Mouse (Mus musculus) liver, embryonic 15.5 days (tissue): ENCODE measurements around the gene Zfp995. TPM values are rescaled to one million over a fixed set of nuclear protein-coding genes. Genes with fewer than 3 reads are reported as not detected.
"Not testable (repeated sequence)": the region's sequence is repeated elsewhere in the genome, so short reads cannot be mapped to it uniquely, and the experiment has no call there.

Experiments used
- ATAC-seq: fragments of 200-750 bp; cut with Nextera tagmentation; 2 replicates; pipeline ENCODE4 v1.8.0; 2017; ENCODE audit warnings: moderate number of reproducible peaks, mild to moderate bottlenecking, moderate library complexity; ENCODE audit not compliant: insufficient read depth
- H3K27ac ChIP-seq: fragments of 300-500 bp; sonication (generic); replicated peaks from 2 replicates; pipeline ENCODE4 v1.5.1; 2015; ENCODE audit warnings: mild to moderate bottlenecking, inconsistent platforms
- H3K27me3 ChIP-seq: fragments of 300-500 bp; sonication (generic); 2 replicates; pipeline ENCODE4 v1.6.1; 2015; ENCODE audit warnings: mild to moderate bottlenecking, inconsistent platforms
- H3K36me3 ChIP-seq: fragments of 300-500 bp; sonication (generic); replicated peaks from 2 replicates; pipeline ENCODE4 v1.6.1; 2015; ENCODE audit warnings: moderate library complexity, mild to moderate bottlenecking, inconsistent platforms
- H3K4me1 ChIP-seq: fragments of 300-500 bp; sonication (generic); replicated peaks from 2 replicates; pipeline ENCODE4 v1.6.1; 2015; ENCODE audit warnings: inconsistent platforms
- H3K4me2 ChIP-seq: fragments of 300-500 bp; sonication (generic); 2 replicates; pipeline ENCODE4 v1.6.1; 2015; ENCODE audit warnings: moderate library complexity, mild to moderate bottlenecking, inconsistent platforms
- H3K4me3 ChIP-seq: fragments of 300-500 bp; sonication (generic); replicated peaks from 2 replicates; pipeline ENCODE4 v1.5.1; 2015; ENCODE audit warnings: mild to moderate bottlenecking, inconsistent platforms
- H3K9ac ChIP-seq: fragments of 300-500 bp; sonication (generic); 2 replicates; pipeline ENCODE4 v1.6.1; 2015; ENCODE audit warnings: moderate library complexity, mild to moderate bottlenecking, inconsistent platforms
- H3K9me3 ChIP-seq: fragments of 300-500 bp; sonication (generic); replicated peaks from 2 replicates; pipeline ENCODE4 v1.6.1; 2016; ENCODE audit warnings: inconsistent platforms
- WGBS: fragments of 180-500 bp; shearing (Covaris S2); methylation state at CpG from one replicate; pipeline ENCODE4 v1.1.7; 2015; ENCODE audit warnings: mixed read lengths; ENCODE audit not compliant: insufficient replicate concordance; 5-methylcytosine and 5-hydroxymethylcytosine counted together
- polyA plus RNA-seq: library from polyadenylated mRNA; unstranded; fragments of >200 nt; fragmentation: Nextera tagmentation; extraction: Ambion mirVana; gene quantifications from 2 replicates; pipeline ENCODE4 v1.2.1, GENCODE M21; 2015

Gene Zfp995
- 1.0 TPM in 2 replicates for polyA plus RNA-seq

GRCm38 (mm10) chr17:21909456-21910052 lies at the start of gene Zfp995:
TSS of gene Zfp995 (minus strand) at chr17:21909926.
- H3K27ac ChIP-seq, H3K27me3 ChIP-seq, H3K36me3 ChIP-seq, H3K4me1 ChIP-seq, H3K9me3 ChIP-seq: not testable (repeated sequence)
- ATAC-seq, result peak; percentile 76
- H3K4me3 ChIP-seq, result peak within 1 kb of the TSS; percentile 61
- peak within 1 kb of the TSS; percentile 64 for H3K4me2 ChIP-seq
- WGBS, result 1% methylated on average over 24 of the region's 24 CpGs
- H3K9ac ChIP-seq, result peak within 1 kb of the TSS; percentile 25; the same call in 1 of the 2 replicates

GRCm38 (mm10) chr17:21909039-21909438 lies 687 bp downstream of the Zfp995 start:
- Histone ChIP-seq H3K27me3 (no peaks in the 10 kb centered on the region), H3K9me3 (no peaks in the 10 kb centered on the region), H3K36me3 (no peaks in the 10 kb centered on the region), H3K9ac (peak overlapping the region; percentile 25; the same call in 1 of the 2 replicates), H3K4me1 (no peaks in the 10 kb centered on the region; the same call in 1 of the 2 replicates), H3K4me2 (peak overlapping the region; percentile 64), H3K27ac (no peak overlapping the region), H3K4me3 (peak overlapping the region; percentile 61)
- peak; percentile 40 for ATAC-seq
- 10% methylated on average over 3 of the region's 3 CpGs for WGBS

GRCm38 (mm10) chr17:21871256-21871655 lies 38.5 kb downstream of the Zfp995 start:
- Histone ChIP-seq H3K4me2 (no peak overlapping the region), H3K36me3 (no peaks in the 10 kb centered on the region), H3K4me3 (no peak overlapping the region), H3K9me3 (no peaks in the 10 kb centered on the region), H3K4me1 (no peaks in the 10 kb centered on the region), H3K9ac (no peak overlapping the region), H3K27me3 (no peaks in the 10 kb centered on the region), H3K27ac (no peak overlapping the region)
- no peak for ATAC-seq
- 55% methylated on average over 1 of the region's 1 CpGs for WGBS

DNA sequence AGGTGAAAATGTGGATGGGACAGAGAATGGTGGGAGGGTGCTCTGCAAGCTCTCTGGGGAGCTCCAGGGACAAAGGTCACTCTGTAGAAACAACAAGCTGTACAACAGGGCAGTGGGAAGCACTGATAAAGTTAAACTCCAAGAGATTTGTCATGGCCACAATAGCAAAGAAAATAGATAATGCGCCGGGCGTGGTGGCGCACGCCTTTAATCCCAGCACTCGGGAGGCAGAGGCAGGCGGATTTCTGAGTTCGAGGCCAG lies 63.5 kb downstream of the Zfp995 start:
- not testable (repeated sequence) for H3K4me2 ChIP-seq, H3K27ac ChIP-seq, H3K27me3 ChIP-seq, H3K9me3 ChIP-seq, H3K36me3 ChIP-seq, H3K9ac ChIP-seq, H3K4me3 ChIP-seq, H3K4me1 ChIP-seq
- peak; percentile 44; the same call in 1 of the 2 replicates for ATAC-seq
- 70% methylated on average over 8 of the region's 8 CpGs for WGBS

GRCm38 (mm10) chr17:21845545-21846321 lies 64.0 kb downstream of the Zfp995 start, which contains the start of gene Zfp820:
TSS of gene Zfp820 (minus strand) at chr17:21845772.
- no peaks in the 10 kb centered on the region for H3K36me3 ChIP-seq
- H3K9ac ChIP-seq, result peak within 1 kb of the TSS; percentile 61
- no peaks in the 10 kb centered on the region for H3K4me1 ChIP-seq
- H3K27me3 ChIP-seq, result no peaks in the 10 kb centered on the region
- ATAC-seq, result peak; percentile 87
- 3% methylated on average over 22 of the region's 22 CpGs for WGBS
- peak within 1 kb of the TSS; percentile 59; the same call in 1 of the 2 replicates for H3K27ac ChIP-seq
- peak within 1 kb of the TSS; percentile 63 for H3K4me3 ChIP-seq
- H3K4me2 ChIP-seq, result peak within 1 kb of the TSS; percentile 69
- H3K9me3 ChIP-seq, result no peaks in the 10 kb centered on the region

DNA sequence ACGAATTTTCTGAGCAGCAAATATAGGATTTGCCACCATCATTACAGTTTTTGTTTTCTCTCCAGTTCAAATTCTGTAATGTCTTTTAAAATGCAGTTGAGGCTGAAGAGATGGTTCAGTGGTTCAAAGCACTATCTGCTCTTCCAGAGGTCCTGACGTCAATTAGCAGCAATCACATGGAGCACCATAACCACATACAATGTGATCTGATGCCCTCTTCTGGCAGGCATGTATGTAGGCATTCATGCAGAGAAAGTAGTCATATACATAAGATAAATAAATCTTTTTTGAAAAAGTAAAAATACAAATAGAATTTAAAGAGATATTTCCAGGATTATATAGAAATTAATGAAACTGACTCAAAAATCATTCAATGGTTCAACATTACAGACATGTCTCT lies 71.2 kb downstream of the Zfp995 start:
- H3K9me3 ChIP-seq, result no peaks in the 10 kb centered on the region
- H3K4me3 ChIP-seq, result no peak overlapping the region
- H3K4me2 ChIP-seq, result no peak overlapping the region
- H3K4me1 ChIP-seq, result no peaks in the 10 kb centered on the region
- WGBS, result 40% methylated on average over 2 of the region's 2 CpGs
- H3K36me3 ChIP-seq, result no peaks in the 10 kb centered on the region
- no peak overlapping the region for H3K9ac ChIP-seq
- no peaks in the 10 kb centered on the region for H3K27me3 ChIP-seq
- no peak for ATAC-seq
- no peak overlapping the region for H3K27ac ChIP-seq

Other genes with a start within 250 kb of the Zfp995 start
- 3.5 and 3.9 TPM in 2 replicates for gene Gm10226, start 218.1 kb downstream of the Zfp995 start, polyA plus RNA-seq
- gene Zfp760, start 202.2 kb downstream of the Zfp995 start, polyA plus RNA-seq, result 3.5 and 3.8 TPM in 2 replicates
- 1.4 and 1.8 TPM in 2 replicates for gene Zfp229, start 179.1 kb downstream of the Zfp995 start, polyA plus RNA-seq
- 1.0 TPM in 2 replicates for gene Zfp820, start 64.2 kb downstream of the Zfp995 start, polyA plus RNA-seq
- 7.0 and 7.5 TPM in 2 replicates for gene Zfp942, start 52.5 kb upstream of the Zfp995 start, polyA plus RNA-seq
- gene Zfp943, start 52.6 kb upstream of the Zfp995 start, polyA plus RNA-seq, result 4.8 and 5.4 TPM in 2 replicates